Mouse (Mus musculus): Measurements from ENCODE around the gene Nek11.

Nek11 gene

DNA sequence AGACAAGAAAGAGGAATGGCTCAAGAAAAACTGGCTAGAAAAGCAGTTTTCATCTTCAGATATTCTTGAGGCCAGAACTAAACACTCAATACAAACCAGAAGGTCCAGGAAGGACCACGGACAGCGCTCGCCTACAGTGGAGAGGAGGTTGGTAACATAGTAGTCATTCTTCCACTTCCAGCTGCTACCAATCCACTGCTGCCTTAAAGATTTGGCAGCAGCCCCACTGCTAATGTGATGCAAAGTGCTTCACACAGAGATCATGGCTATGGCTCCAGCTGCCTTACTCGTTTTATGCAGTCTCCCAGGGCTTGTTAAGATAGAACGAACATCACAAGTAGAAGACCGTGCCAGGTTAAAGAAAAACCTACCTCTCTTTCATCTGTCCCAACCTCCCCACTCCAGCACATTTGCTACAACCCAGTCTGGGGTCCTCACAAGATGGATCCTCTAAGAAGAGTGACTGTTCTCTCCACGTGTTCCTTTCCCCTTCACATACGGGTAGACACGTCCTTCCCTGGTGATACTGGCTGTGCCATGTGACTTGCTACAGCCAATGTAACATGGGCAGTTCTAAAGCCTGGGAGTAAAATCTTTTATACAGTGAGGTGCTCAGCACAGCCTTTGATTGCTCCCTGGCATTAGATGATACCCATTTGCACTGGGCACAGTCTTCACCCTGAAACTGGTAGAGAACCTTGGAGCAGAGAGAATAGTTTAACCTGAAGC, 85.6 kb downstream of the Nek11 start:
- DNase-seq = peak; percentile 60 to 79

DNA sequence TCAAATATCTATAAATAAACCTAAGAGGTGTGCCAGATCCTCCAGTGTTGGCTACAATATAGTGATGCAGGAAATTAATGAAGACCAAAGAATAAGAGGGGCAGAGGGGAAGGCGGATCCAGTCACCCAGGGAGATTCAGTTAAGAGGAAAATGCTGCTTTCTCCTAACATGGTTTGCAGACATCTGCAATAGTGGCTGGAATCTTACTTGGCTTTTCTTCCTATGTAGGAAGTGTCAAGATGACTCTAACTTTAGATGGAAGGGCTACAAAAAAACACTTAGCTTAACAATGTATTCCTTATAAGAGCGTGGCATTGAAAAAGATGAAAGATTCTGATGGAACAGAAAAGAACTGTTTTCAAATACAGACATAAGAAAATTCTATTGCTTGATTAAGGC, 89.3 kb downstream of the Nek11 start:
- DNase-seq = no peak

DNA sequence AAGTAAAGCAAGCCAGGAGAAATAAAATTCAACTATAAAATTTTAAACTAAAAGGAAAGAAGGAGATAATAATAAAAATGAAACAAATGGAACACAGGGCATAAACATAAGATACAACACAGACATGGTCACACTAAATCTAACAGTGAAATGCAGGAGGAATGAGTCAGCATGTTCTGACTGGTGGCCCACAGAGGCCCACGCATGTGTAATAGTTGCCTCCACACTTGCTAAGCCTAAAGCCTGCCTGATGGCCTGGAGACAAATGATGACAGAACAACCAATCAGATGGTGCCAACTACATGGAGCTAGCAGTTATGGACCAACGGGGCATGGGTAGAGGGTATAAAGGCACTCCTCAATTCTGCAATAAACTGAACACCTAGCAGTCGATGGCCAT, 93.1 kb downstream of the Nek11 start:
- DNase-seq = no peak

DNA sequence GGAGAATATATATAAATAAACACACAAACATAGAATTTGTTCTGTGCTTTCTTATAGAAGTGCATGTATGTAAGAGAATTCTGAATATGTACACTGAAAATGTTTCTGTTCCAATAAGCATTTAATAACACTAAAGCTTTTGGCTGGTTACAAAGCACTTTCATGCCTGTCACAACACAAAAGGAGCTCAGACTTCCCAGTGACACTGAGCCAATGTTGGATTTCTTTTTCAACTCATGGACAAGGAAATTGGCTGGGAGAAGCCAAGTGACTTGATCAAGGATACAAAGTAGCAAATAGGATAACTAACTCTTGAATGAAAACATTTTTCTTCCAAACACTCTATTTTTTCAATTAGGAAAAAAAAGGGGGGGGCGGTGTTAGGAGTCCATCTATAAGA, 93.9 kb downstream of the Nek11 start:
- DNase-seq = no peak

DNA sequence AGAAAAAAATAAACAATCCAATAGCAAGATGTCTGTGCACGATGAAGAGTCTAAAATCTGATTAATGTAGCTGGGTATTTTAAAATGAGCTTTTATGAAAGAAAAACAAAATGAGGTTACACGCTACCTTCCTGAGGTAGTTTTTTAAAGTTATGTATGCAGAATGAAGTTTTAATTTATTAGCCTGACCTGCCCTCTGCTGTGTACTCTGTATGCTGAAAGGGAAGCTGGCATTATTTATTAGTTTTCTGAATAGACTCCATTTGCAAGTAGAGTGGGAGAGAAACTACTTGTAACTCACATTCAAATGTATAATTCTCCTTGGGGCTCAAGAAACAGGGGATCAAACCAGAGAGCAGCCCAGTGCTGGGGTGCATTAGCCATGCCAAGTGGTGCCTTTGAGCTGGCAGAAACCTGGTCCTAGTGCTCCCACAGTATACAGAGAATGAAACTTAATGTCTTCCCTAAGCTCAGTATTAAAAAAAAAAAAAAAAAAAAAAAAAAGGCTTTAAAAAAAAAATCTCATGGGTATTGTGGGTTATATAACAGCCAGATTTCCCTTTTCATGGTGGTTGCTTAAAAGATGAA, 94.5 kb downstream of the Nek11 start:
- DNase-seq = no peak

DNA sequence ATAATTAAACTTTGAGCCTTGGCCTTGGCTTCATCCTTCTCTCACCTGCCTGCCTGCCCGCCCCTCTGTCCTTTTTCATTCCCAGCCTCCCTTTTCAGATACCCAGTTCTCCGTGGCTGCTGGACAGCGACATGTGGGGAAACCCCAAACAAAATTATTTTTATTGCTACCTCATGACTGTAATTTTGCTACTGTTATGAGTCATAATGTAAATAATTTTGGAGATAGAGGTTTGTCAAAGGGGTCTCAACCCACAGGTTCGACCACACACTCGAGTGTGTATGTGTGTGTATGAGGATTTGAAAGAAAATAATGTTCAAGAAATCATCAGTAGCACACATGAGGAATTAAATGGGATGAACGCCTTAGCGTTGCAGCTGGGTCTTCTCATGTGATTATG, 110.7 kb downstream of the Nek11 start:
- DNase-seq = no peak

DNA sequence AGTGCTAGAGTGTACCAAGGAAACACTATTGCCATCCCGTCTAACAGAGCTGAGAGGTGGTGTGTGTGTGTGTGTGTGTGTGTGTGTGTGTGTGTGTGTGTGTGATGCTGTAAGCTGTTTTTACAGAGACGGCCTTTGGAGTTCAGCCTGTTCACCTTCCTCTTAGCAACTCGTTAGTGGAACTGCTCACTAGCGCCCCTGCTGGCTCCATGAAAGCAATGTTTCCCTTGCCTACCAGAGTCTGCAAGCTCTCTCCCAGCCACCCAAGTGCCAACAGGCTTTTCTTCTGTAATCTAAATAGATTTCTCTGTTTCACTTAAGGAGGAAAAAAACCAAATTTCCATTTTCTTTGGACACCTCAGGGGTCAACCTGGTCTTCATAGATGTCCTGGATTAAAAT, 112.6 kb downstream of the Nek11 start:
- DNase-seq = no peak

DNA sequence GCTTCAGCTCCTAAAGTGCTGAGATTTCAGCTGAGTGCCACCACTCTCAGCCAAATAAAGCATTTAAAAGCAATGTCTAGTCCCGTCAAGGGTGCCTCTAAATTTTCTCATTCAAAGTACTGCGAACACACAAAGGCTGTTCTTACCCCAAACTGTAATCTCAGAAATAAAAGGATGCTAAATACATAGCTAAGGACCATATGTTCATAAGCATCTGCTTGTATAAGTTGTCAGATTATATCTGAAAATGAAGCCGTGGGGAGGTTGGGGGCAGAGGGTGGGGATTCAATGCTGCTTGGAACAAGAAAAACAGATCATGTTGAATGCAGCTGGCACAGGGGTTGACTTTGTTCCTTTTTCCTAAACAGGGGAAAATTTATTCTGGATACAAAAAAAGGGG, 120.4 kb downstream of the Nek11 start:
- no peak for DNase-seq

DNA sequence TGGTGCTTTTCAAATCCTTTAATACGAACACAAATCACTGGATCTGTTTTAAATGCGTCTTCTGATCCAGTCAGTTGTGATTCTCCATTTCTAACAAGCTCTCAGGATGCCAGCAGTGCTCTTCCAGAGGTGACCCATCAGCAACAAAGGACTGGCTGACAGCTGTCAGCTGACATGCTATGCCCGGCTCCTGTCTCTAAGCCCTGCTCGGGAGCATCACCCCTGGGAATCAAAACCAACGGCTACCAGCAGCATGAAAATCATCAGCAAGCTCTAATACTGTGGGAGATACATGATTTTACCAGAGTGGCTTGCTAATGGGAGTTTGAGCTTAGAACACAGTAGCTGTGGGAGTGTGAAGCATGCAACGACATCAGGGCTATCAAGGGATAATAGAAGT, 121.0 kb downstream of the Nek11 start:
- DNase-seq = no peak

DNA sequence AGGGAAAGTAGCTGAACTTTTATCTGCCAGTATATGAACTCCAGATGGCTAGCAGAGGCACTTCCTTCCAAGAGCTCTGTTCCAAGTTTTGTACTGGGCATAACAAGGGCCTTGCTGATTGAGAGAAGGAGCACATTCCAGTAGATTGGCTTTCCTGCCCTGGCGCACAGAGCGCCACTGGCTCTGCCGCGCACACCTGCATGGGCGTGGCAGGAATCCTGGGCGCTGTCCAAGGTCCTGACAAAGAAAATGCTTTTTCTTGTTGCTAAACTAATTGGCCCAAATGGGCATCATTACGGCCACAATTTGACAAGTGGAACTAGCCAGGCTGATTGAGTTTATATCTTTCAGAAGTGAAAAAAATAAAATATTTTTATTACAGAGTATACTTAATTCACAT, 123.1 kb downstream of the Nek11 start:
- peak; percentile 5 to 21 for DNase-seq

DNA sequence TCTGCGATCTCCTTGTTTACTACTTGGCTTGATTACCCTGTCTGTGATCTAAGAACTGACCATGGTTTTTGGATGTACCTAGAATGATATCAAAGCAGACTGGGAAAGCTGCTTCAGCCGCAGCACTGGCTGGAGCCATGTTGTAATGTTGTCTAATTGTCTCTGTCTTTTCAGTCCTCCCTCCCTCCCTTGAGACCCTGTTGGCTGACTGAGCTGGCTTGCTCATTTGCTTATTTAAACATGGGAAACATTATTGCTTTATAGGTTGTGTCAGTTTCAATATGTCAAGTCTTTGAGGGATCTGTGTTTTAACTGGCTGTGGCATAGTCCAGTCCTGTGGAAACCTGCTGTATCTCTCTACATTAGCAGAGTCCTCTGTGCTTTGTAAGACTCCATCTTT, 132.2 kb downstream of the Nek11 start:
- DNase-seq = no peak

DNA sequence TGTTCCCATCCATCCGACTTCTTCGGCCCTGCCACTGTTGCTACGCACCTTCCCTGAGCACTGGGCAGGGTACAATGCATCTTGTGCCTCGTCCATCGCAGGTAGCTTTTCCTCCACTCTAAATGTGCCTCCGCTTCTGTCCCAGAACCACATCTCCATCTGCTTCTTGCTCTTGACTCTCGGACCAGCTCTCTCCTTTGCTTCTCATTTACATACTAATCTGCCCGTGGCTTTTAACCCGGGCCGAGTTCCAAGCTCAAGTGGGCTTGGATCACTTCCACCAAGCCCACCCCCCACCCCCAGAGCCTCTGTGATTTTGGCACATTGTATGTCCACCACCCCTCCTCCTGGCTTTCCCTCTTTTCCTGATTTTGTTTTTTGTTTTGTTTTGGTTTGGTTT, 137.7 kb downstream of the Nek11 start:
- no peak for DNase-seq

DNA sequence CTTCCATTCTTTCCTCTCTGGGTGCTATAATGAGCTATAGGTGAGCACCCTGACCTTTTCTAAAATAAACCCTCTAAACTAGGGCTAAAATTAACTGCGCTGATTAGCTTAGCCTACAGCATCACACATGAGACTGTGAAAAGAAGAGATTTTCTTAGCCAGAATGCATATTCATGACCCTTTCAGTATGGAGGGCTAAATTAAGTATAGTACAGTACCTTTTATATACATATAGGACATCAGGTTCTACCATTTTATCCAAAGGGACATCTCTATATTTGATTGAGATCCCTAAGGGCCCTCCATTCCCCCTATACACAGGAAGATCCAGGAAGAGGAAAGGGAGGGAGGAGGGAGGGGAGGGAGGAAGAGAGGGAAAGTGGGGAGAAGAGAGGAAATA, 141.2 kb downstream of the Nek11 start:
- DNase-seq = no peak

DNA sequence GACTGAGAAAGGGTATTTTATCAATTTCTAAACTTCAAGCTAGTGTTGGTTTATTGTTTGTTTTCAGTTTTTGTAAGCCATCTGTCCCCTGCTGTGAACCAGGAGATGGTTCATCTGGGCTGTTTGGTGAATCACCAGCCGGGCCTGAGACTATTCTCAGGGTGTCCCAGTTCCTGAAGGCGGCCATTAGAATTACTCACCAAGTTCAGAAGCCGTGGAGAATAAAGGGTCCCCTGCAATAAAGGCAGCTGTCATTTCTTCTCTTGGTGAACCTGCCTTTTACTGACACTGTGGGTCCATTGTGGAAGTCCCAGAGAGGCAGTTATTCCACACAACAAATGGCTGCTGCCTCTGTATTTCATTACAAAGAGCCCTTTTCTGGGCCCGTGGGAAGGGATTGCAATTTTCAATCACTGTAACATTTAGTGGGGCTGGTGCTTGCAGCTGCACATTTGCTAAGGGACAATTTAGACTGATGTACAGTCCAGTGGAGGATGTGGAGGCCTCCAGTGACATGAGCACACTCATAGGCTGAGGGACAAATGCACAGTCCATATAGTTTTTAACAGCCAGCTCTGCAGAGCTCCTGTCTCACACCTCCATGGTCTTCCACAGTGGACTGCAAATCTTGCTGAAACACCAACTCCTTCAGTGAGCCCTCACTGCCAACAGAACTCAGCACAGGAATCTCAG, 142.8 kb downstream of the Nek11 start:
- no peak for DNase-seq

DNA sequence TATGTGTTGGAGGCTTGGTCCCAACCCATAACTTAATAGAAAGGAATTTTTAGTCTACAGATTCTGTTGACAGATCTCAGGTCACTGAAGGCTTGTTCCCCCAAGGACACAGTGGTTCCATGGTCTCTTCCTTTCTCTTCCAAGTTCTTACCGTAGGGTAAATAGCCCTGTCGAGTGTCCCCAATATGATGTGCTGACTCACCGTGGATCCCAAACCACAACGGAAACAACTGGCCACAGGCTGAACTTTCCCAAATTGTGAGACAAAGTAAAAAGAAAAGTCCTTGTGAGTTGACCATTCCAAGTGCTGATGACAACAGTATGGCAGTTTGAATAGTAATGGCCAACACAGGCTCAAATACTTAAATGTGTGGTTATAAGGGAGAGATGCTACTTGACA, 144.1 kb downstream of the Nek11 start:
- DNase-seq = no peak

DNA sequence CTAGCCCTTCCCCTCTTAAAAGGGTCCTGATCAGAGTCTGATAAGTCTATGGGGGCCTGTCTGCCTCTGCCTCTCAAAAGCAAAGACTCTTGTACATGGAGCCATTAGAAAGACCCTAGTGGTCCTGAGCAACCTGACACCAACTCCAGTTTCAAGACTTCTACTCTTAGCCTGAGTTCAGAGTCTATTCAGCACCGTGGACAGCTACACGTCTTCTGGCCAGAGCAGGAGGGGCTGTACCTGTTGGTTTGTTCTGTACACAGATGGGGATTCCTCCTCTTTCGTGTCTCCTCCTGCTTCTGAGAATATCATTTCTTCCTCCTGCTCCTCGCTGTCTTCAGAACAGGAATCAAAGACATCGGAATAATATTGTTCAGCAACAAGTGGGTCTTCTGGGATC, 151.3 kb downstream of the Nek11 start:
- no peak for DNase-seq

DNA sequence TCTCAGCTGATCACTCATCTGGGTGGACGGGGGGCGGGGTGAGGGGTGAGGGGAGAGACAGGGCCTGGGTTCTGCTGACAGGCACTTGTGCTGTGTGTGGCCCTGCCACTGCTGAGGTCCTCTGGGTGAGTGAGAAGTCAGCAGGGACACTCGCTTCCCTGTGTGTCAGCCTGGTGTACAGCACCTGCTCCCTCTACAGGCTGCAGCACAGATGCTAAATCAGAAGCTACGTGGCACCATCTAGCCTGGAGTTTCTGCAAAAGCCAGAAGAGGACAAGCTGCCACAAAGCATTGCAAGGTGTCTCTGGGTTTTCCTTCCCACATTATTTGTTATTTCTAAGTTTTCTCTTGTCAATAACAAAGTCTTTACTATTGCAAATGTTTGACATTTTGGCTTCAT, 180.9 kb downstream of the Nek11 start:
- DNase-seq = no peak

DNA sequence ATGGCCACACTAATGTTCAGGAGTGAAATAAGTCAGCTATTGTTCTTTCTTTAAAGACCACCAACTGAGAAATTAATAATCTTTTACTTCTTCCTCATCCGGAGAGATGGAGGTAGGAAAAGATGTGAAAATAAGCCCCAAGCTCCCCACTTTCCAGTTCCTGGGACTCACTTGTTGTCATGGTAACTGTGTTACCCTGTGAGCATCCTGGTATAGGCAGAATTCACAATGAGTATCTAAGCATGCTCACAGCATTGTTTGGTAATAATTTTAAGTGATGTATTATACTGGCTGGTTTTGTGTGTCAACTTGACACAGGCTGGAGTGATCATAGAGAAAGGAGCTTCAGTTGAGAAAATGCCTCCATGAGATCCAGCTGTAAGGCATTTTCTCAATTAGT, 195.0 kb downstream of the Nek11 start:
- no peak for DNase-seq

DNA sequence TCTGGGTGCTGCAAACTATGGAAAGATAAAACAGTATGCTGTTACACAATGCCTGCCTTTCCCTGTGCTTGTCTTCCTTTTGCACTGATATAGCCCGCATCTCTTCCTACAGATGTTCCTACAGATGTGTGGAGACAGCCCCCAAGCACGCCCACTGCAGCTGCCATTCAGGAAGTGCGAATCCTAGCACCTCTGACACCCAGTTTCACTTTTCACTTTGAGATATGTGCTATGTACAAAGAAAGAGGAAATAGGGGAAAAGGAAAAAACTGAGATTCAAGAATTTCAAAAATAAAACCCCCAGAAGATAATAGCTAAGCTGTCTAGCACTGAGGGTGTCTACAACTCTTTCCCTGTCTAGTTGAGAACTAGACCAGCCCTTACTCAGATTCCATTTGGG, 208.6 kb downstream of the Nek11 start:
- DNase-seq = no peak

DNA sequence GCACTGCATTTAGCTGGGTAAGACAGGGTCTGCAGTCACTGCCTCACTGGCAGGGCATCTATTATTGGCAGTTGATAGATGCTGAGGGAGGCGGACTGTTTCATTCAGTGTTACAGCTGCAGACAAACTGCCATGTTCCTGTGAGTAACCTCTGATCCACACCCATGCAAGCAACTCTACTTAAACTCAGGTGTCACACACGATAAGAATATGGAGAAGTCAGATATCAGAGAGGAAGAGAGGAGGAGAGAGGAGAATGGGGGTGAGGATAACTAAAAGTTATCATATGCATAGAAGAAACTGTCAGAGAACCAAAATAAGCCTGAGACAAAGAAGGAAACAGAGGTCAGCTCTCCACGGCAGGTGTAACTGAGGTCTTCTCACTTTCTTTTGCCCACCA, 212.9 kb downstream of the Nek11 start:
- no peak for DNase-seq

DNA sequence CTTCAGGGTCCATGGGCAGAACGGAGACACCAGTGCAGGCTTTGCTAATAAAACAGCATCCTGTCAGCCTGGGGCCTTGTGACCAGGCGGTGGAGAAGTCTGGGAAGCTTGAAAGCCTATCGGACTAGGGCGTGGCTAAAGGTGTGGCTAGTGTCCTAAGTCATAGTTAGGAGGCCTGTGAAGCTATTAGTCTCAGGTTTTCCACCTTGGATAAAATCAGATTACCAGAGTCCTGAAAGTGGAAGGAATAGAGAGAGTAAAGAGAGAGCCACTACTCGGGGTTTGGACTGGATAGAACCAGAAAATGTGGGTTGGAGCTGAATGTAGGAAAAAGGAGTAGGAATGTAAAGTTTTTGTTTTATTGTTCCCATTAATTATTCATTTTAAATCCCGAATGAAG, 250.3 kb downstream of the Nek11 start, which contains the start of gene 1700080E11Rik:
Gene 1700080E11Rik, minus strand, starts transcription at position 101 of the 400 bp plus-strand sequence.
- no peak for DNase-seq

DNA sequence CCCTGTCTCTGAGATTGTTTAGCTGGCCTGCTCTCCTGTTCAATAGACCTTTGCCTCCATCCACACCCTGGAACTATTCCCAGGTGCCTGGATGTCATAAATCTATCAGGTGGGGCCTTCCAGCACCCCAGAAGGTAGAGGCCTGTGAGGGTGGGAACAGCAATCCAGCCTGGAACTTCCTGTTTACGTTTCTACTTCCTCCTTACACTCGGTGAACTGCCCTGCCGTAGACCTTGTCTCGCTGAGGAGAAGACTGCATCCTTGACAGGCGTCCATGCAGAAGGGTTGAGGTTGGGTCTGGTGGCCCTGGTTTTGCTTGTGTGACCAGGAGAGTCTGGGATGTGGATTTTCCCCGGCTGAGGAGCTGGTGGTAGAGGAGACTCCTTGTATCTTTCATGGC, 256.1 kb downstream of the Nek11 start:
- no peak for DNase-seq

DNA sequence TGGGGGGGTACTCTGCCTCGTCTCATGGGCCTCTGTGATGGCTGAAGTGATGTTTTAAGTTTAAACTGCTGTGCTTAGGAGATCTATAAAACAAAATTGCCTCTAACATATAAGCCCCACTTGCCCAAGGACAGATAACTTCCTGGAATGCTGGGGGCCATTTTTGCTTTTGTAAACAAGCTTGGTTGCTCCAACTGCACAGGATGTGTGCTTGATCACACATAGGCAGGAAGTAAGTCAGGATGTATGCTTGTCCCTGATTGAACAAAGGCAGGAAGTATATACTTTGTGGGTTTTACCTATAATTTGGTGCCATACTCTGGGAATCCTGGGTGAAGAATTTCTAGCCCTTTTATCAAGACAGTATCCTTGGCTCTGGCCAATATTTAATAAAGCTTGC, 258.9 kb downstream of the Nek11 start:
- DNase-seq = no peak

DNA sequence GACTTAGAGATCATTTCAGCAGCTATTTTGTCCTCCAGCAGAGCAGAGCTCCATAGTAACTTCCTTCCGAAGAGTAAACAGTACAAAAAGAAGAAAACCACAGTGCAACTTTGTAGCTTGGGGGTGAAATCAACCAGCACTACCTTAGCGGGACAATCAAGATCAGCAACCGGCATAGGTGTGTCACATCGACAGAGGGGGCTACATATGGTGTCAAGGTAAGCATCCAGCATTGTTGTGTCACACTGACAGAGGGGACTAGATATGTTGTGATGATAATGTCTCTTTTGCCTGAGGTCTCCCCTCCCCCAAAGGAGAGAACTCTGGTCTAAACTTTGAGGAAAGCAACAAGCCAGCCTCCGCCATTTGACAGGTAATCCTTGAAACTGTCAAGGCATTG, 260.8 kb downstream of the Nek11 start:
- no peak for DNase-seq

DNA sequence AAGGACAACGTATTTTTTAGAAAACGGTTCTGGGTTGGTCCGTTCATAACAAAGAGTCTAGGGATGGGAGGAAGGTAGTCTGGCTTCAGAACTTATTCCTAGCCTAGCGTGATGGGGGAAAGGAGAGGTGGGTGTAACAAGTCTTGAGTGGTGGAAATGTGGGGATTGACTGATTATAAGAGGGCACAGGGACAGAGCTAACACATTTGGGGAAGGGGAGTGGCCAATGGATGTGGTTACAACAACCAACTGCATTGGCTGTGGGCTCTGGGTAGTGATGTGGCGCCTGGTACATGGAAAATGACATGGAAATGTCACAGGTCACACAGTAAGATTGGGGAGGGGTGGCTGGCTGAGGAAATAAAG, 263.3 kb downstream of the Nek11 start:
- no peak for DNase-seq
